Mouse (Mus musculus): Measurements from ENCODE around the gene Zfp219.

GRCm38 (mm10) chr14:52066135-52066534 is 45.6 kb upstream of the Zfp219 start:
- no peak for TF ChIP-seq CTCF (IDR thresholded peaks at IDR 0.05)
- TF ChIP-seq EP300 (IDR thresholded peaks at IDR 0.05; ENCODE audit: insufficient read depth, low read depth, low read length), result no peak
- no peak for TF ChIP-seq POLR2A (IDR thresholded peaks at IDR 0.05; ENCODE audit: insufficient read depth, low read depth, low read length)
